Mouse (Mus musculus): ENCODE results near the gene Mrpl58. TPM values are rescaled to one million over a fixed set of nuclear protein-coding genes. Genes with fewer than 3 reads are reported as not detected.
"Not testable (repeated sequence)": the region's sequence is repeated elsewhere in the genome, so short reads cannot be mapped to it uniquely, and the experiment has no call there.

Mrpl58 gene
- polyA plus RNA-seq, 1 experiment from 2014 or later = 204 TPM

- H3K27me3 ChIP-seq = no peaks in the 10 kb centered on the region
- 0 out of 2 replicates have a peak, but pooled peaks cover 2% of the 10 kb centered on the region for H3K9me3 ChIP-seq (replicated peaks)
- peaks cover 40% of the 10 kb centered on the region for H3K4me1 ChIP-seq
- H3K4me3 ChIP-seq (replicated peaks) = no peak overlapping the region
- H3K36me3 ChIP-seq = no peaks in the 10 kb centered on the region
- WGBS = 85% methylated on average over 7 of the region's 7 CpGs
- H3K9ac ChIP-seq = no peak overlapping the region
- ATAC-seq (replicated peaks; ENCODE audit: low FRiP score) = no peak
- H3K27ac ChIP-seq = no peak overlapping the region
- no peak overlapping the region for H3K4me2 ChIP-seq
Measured at GRCm38 (mm10) chr11:115452281-115452860, 48.8 kb downstream of the Mrpl58 start.

- H3K4me1 ChIP-seq = peaks cover 37% of the 10 kb centered on the region
- H3K9ac ChIP-seq = no peak overlapping the region
- peak overlapping the region; percentile 23 for H3K27ac ChIP-seq
- no peaks in the 10 kb centered on the region for H3K36me3 ChIP-seq
- WGBS = 52% methylated on average over 4 of the region's 4 CpGs
- no peak overlapping the region for H3K4me3 ChIP-seq (replicated peaks)
- no peak for ATAC-seq (replicated peaks; ENCODE audit: low FRiP score)
- H3K9me3 ChIP-seq (replicated peaks) = 0 out of 2 replicates have a peak, but pooled peaks cover 2% of the 10 kb centered on the region
- H3K4me2 ChIP-seq = no peak overlapping the region
- no peaks in the 10 kb centered on the region for H3K27me3 ChIP-seq
Measured at GRCm38 (mm10) chr11:115453306-115453705, 49.8 kb downstream of the Mrpl58 start.

- not testable (repeated sequence) for H3K27me3 ChIP-seq; H3K4me3 ChIP-seq (replicated peaks); H3K36me3 ChIP-seq; ATAC-seq (replicated peaks; ENCODE audit: low FRiP score); H3K4me2 ChIP-seq; H3K9ac ChIP-seq; H3K27ac ChIP-seq; H3K9me3 ChIP-seq (replicated peaks)
- peaks cover 26% of the 10 kb centered on the region for H3K4me1 ChIP-seq
- 87% methylated on average over 6 of the region's 6 CpGs for WGBS
Measured at GRCm38 (mm10) chr11:115454822-115455221, 51.3 kb downstream of the Mrpl58 start.

GRCm38 (mm10) chr11:115455619-115456018 is 52.1 kb downstream of the Mrpl58 start:
- Histone ChIP-seq H3K4me1 (peaks cover 19% of the 10 kb centered on the region), H3K27me3 (no peaks in the 10 kb centered on the region), H3K36me3 (no peaks in the 10 kb centered on the region), H3K27ac (no peak overlapping the region), H3K9me3 (replicated peaks) (0 out of 2 replicates have a peak, but pooled peaks cover 2% of the 10 kb centered on the region), H3K9ac (no peak overlapping the region), H3K4me3 (replicated peaks) (no peak overlapping the region), H3K4me2 (no peak overlapping the region)
- WGBS = 86% methylated on average over 15 of the region's 15 CpGs
- ATAC-seq (replicated peaks; ENCODE audit: low FRiP score) = no peak

- no peak overlapping the region for H3K9ac ChIP-seq
- H3K4me1 ChIP-seq = peaks cover 18% of the 10 kb centered on the region
- no peaks in the 10 kb centered on the region for H3K27me3 ChIP-seq
- no peak overlapping the region for H3K27ac ChIP-seq
- H3K4me2 ChIP-seq = no peak overlapping the region
- no peaks in the 10 kb centered on the region for H3K36me3 ChIP-seq
- ATAC-seq (replicated peaks; ENCODE audit: low FRiP score) = no peak
- 0 out of 2 replicates have a peak, but pooled peaks cover 2% of the 10 kb centered on the region for H3K9me3 ChIP-seq (replicated peaks)
- 93% methylated on average over 5 of the region's 5 CpGs for WGBS
- no peak overlapping the region for H3K4me3 ChIP-seq (replicated peaks)
Measured at GRCm38 (mm10) chr11:115456182-115456581, 52.6 kb downstream of the Mrpl58 start.

GRCm38 (mm10) chr11:115457405-115457804 is 53.9 kb downstream of the Mrpl58 start:
- no peak overlapping the region for H3K4me3 ChIP-seq (replicated peaks)
- no peak overlapping the region for H3K9ac ChIP-seq
- no peak overlapping the region for H3K4me2 ChIP-seq
- ATAC-seq (replicated peaks; ENCODE audit: low FRiP score) = no peak
- H3K27ac ChIP-seq = peak overlapping the region; percentile 48; the same call in 1 of the 2 replicates
- 0 out of 2 replicates have a peak, but pooled peaks cover 2% of the 10 kb centered on the region for H3K9me3 ChIP-seq (replicated peaks)
- H3K36me3 ChIP-seq = no peaks in the 10 kb centered on the region
- H3K27me3 ChIP-seq = no peaks in the 10 kb centered on the region
- H3K4me1 ChIP-seq = peaks cover 18% of the 10 kb centered on the region
- WGBS = 19% methylated on average over 6 of the region's 6 CpGs

- no peaks in the 10 kb centered on the region for H3K27me3 ChIP-seq
- no peak overlapping the region for H3K4me2 ChIP-seq
- peaks cover 14% of the 10 kb centered on the region for H3K4me1 ChIP-seq
- no peak for ATAC-seq (replicated peaks; ENCODE audit: low FRiP score)
- H3K27ac ChIP-seq = no peak overlapping the region
- H3K9me3 ChIP-seq (replicated peaks) = no peaks in the 10 kb centered on the region
- no peak overlapping the region for H3K9ac ChIP-seq
- no peak overlapping the region for H3K4me3 ChIP-seq (replicated peaks)
- H3K36me3 ChIP-seq = no peaks in the 10 kb centered on the region
- 29% methylated on average over 8 of the region's 8 CpGs for WGBS
Measured at GRCm38 (mm10) chr11:115460976-115461375, 57.4 kb downstream of the Mrpl58 start.

- Histone ChIP-seq H3K4me2 (0 out of 2 replicates have a peak overlapping the region, but pooled peaks have one; percentile 44), H3K9ac (no peak overlapping the region), H3K27me3 (no peaks in the 10 kb centered on the region), H3K27ac (no peak overlapping the region), H3K4me3 (replicated peaks) (no peak overlapping the region), H3K4me1 (peaks cover 15% of the 10 kb centered on the region), H3K36me3 (no peaks in the 10 kb centered on the region), H3K9me3 (replicated peaks) (no peaks in the 10 kb centered on the region)
- 68% methylated on average over 5 of the region's 5 CpGs for WGBS
- no peak for ATAC-seq (replicated peaks; ENCODE audit: low FRiP score)
Measured at GRCm38 (mm10) chr11:115461846-115462242, 58.3 kb downstream of the Mrpl58 start.

Small RNAs within 50 kb of the gene (microRNA-seq; reads per million reads assigned to microRNA genes)
- gene Mir3968 = not detected

Other genes starting within 250 kb of the Mrpl58 start
- 123 and 127 TPM in 2 replicates for gene Slc9a3r1, start 240.4 kb upstream of the Mrpl58 start, polyA plus RNA-seq (2015; fragmentation: Nextera tagmentation; extraction: Ambion mirVana)
- 10.6 and 11.0 TPM in 2 replicates for gene Tmem104, start 216.3 kb upstream of the Mrpl58 start, polyA plus RNA-seq (2015; fragmentation: Nextera tagmentation; extraction: Ambion mirVana)
- gene Nat9, start 215.9 kb upstream of the Mrpl58 start, polyA plus RNA-seq (2015; fragmentation: Nextera tagmentation; extraction: Ambion mirVana) = 21.5 and 23.4 TPM in 2 replicates
- gene Grin2c, start 136.5 kb upstream of the Mrpl58 start, polyA plus RNA-seq (2015; fragmentation: Nextera tagmentation; extraction: Ambion mirVana) = not detected in 2 replicates
- gene Fdxr, start 126.7 kb upstream of the Mrpl58 start, polyA plus RNA-seq (2015; fragmentation: Nextera tagmentation; extraction: Ambion mirVana) = 15.4 and 20.8 TPM in 2 replicates
- 0.49 and 0.55 TPM in 2 replicates for gene Fads6, start 106.1 kb upstream of the Mrpl58 start, polyA plus RNA-seq (2015; fragmentation: Nextera tagmentation; extraction: Ambion mirVana)
- gene Otop2, start 96.6 kb upstream of the Mrpl58 start, polyA plus RNA-seq (2015; fragmentation: Nextera tagmentation; extraction: Ambion mirVana) = 0.06 and 0.09 TPM in 2 replicates
- gene Ush1g, start 81.7 kb upstream of the Mrpl58 start, polyA plus RNA-seq (2015; fragmentation: Nextera tagmentation; extraction: Ambion mirVana) = not detected in 2 replicates
- not detected in 2 replicates for gene Otop3, start 69.0 kb upstream of the Mrpl58 start, polyA plus RNA-seq (2015; fragmentation: Nextera tagmentation; extraction: Ambion mirVana)
- gene Hid1, start 36.0 kb upstream of the Mrpl58 start, polyA plus RNA-seq (2015; fragmentation: Nextera tagmentation; extraction: Ambion mirVana) = 6.7 and 8.1 TPM in 2 replicates
- gene Cdr2l, start 21.8 kb upstream of the Mrpl58 start, polyA plus RNA-seq (2015; fragmentation: Nextera tagmentation; extraction: Ambion mirVana) = 10.6 and 10.7 TPM in 2 replicates
- 1,004 and 1,083 TPM in 2 replicates for gene Atp5h, start 16.2 kb downstream of the Mrpl58 start, polyA plus RNA-seq (2015; fragmentation: Nextera tagmentation; extraction: Ambion mirVana)
- 14.1 and 16.4 TPM in 2 replicates for gene Kctd2, start 16.4 kb downstream of the Mrpl58 start, polyA plus RNA-seq (2015; fragmentation: Nextera tagmentation; extraction: Ambion mirVana)
- gene Trim80, start 36.8 kb downstream of the Mrpl58 start, polyA plus RNA-seq (2015; fragmentation: Nextera tagmentation; extraction: Ambion mirVana) = 0.18 and 0.30 TPM in 2 replicates
- gene Slc16a5, start 58.7 kb downstream of the Mrpl58 start, polyA plus RNA-seq (2015; fragmentation: Nextera tagmentation; extraction: Ambion mirVana) = 15.8 and 22.3 TPM in 2 replicates
- 8.6 and 9.1 TPM in 2 replicates for gene Armc7, start 71.9 kb downstream of the Mrpl58 start, polyA plus RNA-seq (2015; fragmentation: Nextera tagmentation; extraction: Ambion mirVana)
- gene Nt5c, start 88.1 kb downstream of the Mrpl58 start, polyA plus RNA-seq (2015; fragmentation: Nextera tagmentation; extraction: Ambion mirVana) = 72.7 and 76.7 TPM in 2 replicates
- 457 and 460 TPM in 2 replicates for gene Jpt1, start 110.6 kb downstream of the Mrpl58 start, polyA plus RNA-seq (2015; fragmentation: Nextera tagmentation; extraction: Ambion mirVana)
- 1,007 and 1,133 TPM in 2 replicates for gene Sumo2, start 132.5 kb downstream of the Mrpl58 start, polyA plus RNA-seq (2015; fragmentation: Nextera tagmentation; extraction: Ambion mirVana)
- 174 and 190 TPM in 2 replicates for gene Nup85, start 160.7 kb downstream of the Mrpl58 start, polyA plus RNA-seq (2015; fragmentation: Nextera tagmentation; extraction: Ambion mirVana)
- 102 and 103 TPM in 2 replicates for gene Mrps7, start 200.2 kb downstream of the Mrpl58 start, polyA plus RNA-seq (2015; fragmentation: Nextera tagmentation; extraction: Ambion mirVana)
- 18.5 and 20.7 TPM in 2 replicates for gene Gga3, start 200.3 kb downstream of the Mrpl58 start, polyA plus RNA-seq (2015; fragmentation: Nextera tagmentation; extraction: Ambion mirVana)
- gene Mif4gd, start 209.2 kb downstream of the Mrpl58 start, polyA plus RNA-seq (2015; fragmentation: Nextera tagmentation; extraction: Ambion mirVana) = 35.8 and 37.6 TPM in 2 replicates
- 45.8 and 48.3 TPM in 2 replicates for gene Slc25a19, start 224.5 kb downstream of the Mrpl58 start, polyA plus RNA-seq (2015; fragmentation: Nextera tagmentation; extraction: Ambion mirVana)